9 mouse cellular contexts compared by ENCODE assay signal in the genomic region with DNA sequence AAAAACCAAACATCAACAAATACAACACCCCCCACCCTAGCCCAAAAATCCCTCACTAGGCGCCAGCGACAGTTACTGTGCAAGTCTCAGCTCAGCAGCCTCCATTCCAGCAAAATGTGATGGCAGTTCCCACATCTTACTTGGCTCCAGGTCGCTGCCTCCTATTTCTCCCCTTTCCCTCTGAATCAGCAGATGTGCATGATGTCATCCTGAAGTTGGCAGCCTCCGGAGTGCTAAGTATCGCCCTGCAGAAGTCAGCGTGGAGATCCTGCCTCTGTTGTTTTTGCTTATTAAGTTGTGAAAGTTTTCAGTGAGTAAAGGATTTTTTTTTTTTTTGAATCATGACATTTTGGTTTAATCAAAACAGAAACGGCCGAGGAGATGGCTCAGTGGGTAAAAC.
DNase-seq lines count a peak whose midpoint lies in the region; ATAC-seq lines count a peak whose summit lies in the region.
"Had no signal": no experiment of that assay in that cellular context is flagged by ENCODE, and none has a peak within 500 bp of the region (broad histone marks: within the 10 kb centered on the region; RNA-seq: fewer than 3 reads in every experiment).

No protein-coding gene starts in this region.

- H3K4me1 ChIP-seq in forebrain, embryonic 15.5 days, result no peaks in the 10 kb centered on the region
- no peaks in the 10 kb centered on the region for H3K4me1 ChIP-seq in forebrain, embryonic 13.5 days
- no peaks in the 10 kb centered on the region for H3K4me1 ChIP-seq in midbrain, embryonic 15.5 days
- H3K4me1 ChIP-seq: midbrain, embryonic 12.5 days had no signal

- no peaks in the 10 kb centered on the region for H3K27me3 ChIP-seq in forebrain, embryonic 15.5 days
- no peaks in the 10 kb centered on the region for H3K27me3 ChIP-seq in forebrain, embryonic 13.5 days
- no peaks in the 10 kb centered on the region for H3K27me3 ChIP-seq in midbrain, embryonic 15.5 days (replicated peaks)
- H3K27me3 ChIP-seq: midbrain, embryonic 12.5 days had no signal

- no peak overlapping the region for H3K27ac ChIP-seq in forebrain, embryonic 15.5 days (replicated peaks)
- no peak overlapping the region for H3K27ac ChIP-seq in forebrain, embryonic 13.5 days
- H3K27ac ChIP-seq in midbrain, embryonic 15.5 days, result no peak overlapping the region
- H3K27ac ChIP-seq: midbrain, embryonic 12.5 days had no signal

- 0 out of 2 replicates have a peak, but pooled peaks have one; percentile 32 for ATAC-seq in forebrain, embryonic 15.5 days (replicated peaks)
- no peak for ATAC-seq in forebrain, embryonic 13.5 days
- ATAC-seq in monocyte, adult 5-6 weeks (replicated peaks; ENCODE audit: insufficient number of reproducible peaks, low FRiP score, low TSS enrichment, poor library complexity, severe bottlenecking), result no peak
- no peak for ATAC-seq in midbrain, embryonic 15.5 days (replicated peaks)

- H3K4me3 ChIP-seq in forebrain, embryonic 15.5 days, result no peak overlapping the region
- no peak overlapping the region for H3K4me3 ChIP-seq in forebrain, embryonic 13.5 days
- no peak overlapping the region for H3K4me3 ChIP-seq in midbrain, embryonic 15.5 days
- H3K4me3 ChIP-seq: midbrain, embryonic 12.5 days had no signal

- H3K36me3 ChIP-seq in forebrain, embryonic 15.5 days, result no peaks in the 10 kb centered on the region
- no peaks in the 10 kb centered on the region for H3K36me3 ChIP-seq in forebrain, embryonic 13.5 days (ENCODE audit: poor library complexity, severe bottlenecking)
- H3K36me3 ChIP-seq in midbrain, embryonic 15.5 days (replicated peaks), result no peaks in the 10 kb centered on the region
- H3K36me3 ChIP-seq: midbrain, embryonic 12.5 days had no signal

- no peaks in the 10 kb centered on the region for H3K9me3 ChIP-seq in forebrain, embryonic 15.5 days
- H3K9me3 ChIP-seq in forebrain, embryonic 13.5 days (replicated peaks), result no peaks in the 10 kb centered on the region
- no peaks in the 10 kb centered on the region for H3K9me3 ChIP-seq in midbrain, embryonic 15.5 days
- H3K9me3 ChIP-seq: midbrain, embryonic 12.5 days had no signal

- peak; percentile 7 to 29 for DNase-seq in urinary bladder, postnatal 36 days (ENCODE audit: low spot score in 2 of 2)
- DNase-seq in urinary bladder, adult 2 months (ENCODE audit: low spot score), result no peak
- DNase-seq in kidney, postnatal 4 days, result peak; percentile 6 to 19
- peak; percentile 74 for DNase-seq in telencephalon, adult 2 months (ENCODE audit: low read depth, low spot score)

- H3K4me2 ChIP-seq in forebrain, embryonic 15.5 days (replicated peaks), result no peak overlapping the region
- no peak overlapping the region for H3K4me2 ChIP-seq in forebrain, embryonic 13.5 days
- H3K4me2 ChIP-seq in midbrain, embryonic 15.5 days, result no peak overlapping the region
- H3K4me2 ChIP-seq: midbrain, embryonic 12.5 days had no signal

- 61% methylated on average over 8 of the region's 8 CpGs for WGBS in forebrain, embryonic 15.5 days
- 70% methylated on average over 8 of the region's 8 CpGs for WGBS in forebrain, embryonic 13.5 days
- WGBS in midbrain, embryonic 15.5 days, result 74% methylated on average over 8 of the region's 8 CpGs

- H3K9ac ChIP-seq in forebrain, embryonic 15.5 days (replicated peaks), result no peak overlapping the region
- no peak overlapping the region for H3K9ac ChIP-seq in forebrain, embryonic 13.5 days
- H3K9ac ChIP-seq in midbrain, embryonic 15.5 days, result no peak overlapping the region
- H3K9ac ChIP-seq: midbrain, embryonic 12.5 days had no signal
